Mouse (Mus musculus): ENCODE data around the gene 1110032F04Rik. TPM values are rescaled to one million over a fixed set of nuclear protein-coding genes. Genes with fewer than 3 reads are reported as not detected.

The 1110032F04Rik gene
- 118 TPM for polyA plus RNA-seq (2014; fragmentation: Illumina TruSeq; extraction: RNeasy Lipid Tissue Mini Kit (QIAGEN cat#74804))

DNA sequence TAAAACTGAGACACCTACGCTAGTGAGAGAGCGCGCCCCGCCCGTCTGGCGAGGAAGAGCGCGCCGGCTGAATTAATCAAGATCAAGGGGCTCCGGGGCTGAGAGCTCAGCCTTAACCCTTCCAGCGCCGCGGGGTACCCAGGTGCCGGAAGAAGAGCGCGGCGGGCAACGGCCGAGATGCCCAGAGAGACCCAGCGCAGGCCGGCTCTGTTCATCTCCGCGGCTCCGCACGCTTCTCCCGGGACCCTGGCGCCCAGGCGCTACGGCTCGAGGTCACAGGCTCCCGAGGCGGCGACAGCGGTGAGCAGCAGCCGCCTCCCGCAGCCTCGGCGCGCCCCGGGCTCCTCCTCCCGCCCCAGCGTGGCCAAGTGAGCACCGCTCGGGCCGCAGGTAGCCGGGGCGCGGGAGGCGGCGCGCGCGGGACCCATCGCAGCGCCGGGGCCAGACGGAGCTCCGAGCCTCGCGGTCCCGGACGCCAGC lies at the start of gene 1110032F04Rik:
Gene 1110032F04Rik (plus strand): TSS at position 376 of the 480 bp plus-strand sequence.

Other genes starting within 250 kb of the 1110032F04Rik start
- not detected for gene Il12a, start 178.9 kb upstream of the 1110032F04Rik start, polyA plus RNA-seq (2014; fragmentation: Illumina TruSeq; extraction: RNeasy Lipid Tissue Mini Kit (QIAGEN cat#74804))
- 59.4 TPM for gene Ift80, start 135.0 kb downstream of the 1110032F04Rik start, polyA plus RNA-seq (2014; fragmentation: Illumina TruSeq; extraction: RNeasy Lipid Tissue Mini Kit (QIAGEN cat#74804))
- 402 TPM for gene Smc4, start 135.2 kb downstream of the 1110032F04Rik start, polyA plus RNA-seq (2014; fragmentation: Illumina TruSeq; extraction: RNeasy Lipid Tissue Mini Kit (QIAGEN cat#74804))
- 165 TPM for gene Trim59, start 175.2 kb downstream of the 1110032F04Rik start, polyA plus RNA-seq (2014; fragmentation: Illumina TruSeq; extraction: RNeasy Lipid Tissue Mini Kit (QIAGEN cat#74804))

All from ovary, adult 10 weeks (tissue).